Mouse (Mus musculus): ENCODE data around the gene Use1.

Use1 gene

DNA sequence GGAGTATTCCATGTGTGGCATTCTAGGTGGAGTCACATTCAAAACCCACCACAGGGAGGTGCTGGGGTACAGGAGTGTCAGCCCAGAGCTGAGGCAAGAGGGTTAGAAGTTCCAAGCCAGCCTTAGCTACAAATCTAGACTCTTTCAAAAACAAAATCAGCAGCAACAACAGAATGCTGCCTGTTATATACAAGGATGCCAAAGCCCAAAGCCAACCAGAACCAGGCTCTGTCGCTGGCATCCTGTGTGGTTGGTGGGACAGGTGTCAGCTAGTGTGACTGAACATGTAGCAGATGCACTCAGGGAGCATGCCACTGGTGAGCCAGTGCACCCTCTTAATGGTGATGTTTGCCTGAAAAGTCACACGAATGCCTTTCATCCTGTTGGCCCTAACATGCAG, 34.2 kb downstream of the Use1 start:
- in situ Hi-C loops (cut with MboI, MseI) = no loop called here

DNA sequence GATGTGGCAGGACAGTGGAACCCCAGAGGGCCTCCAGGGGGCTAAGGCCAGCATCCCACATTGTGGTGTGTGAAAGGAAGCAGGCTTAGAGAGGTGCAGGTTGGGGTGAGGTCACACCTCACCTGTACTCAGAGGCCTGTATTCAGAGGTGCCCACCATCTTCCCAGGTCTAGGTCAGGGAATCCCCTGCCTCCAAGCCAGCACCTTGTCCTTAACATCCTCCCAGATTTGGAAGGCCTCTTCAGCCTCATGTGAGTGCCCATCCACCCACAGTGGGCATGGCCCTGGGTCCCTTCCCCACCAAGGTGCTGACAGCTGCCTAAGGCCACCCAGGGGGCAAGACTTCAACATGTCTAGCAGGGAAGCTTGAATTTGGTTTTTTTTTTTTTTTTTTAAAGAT, 34.8 kb downstream of the Use1 start:
- in situ Hi-C loops (cut with MboI, MseI) = no loop called here

DNA sequence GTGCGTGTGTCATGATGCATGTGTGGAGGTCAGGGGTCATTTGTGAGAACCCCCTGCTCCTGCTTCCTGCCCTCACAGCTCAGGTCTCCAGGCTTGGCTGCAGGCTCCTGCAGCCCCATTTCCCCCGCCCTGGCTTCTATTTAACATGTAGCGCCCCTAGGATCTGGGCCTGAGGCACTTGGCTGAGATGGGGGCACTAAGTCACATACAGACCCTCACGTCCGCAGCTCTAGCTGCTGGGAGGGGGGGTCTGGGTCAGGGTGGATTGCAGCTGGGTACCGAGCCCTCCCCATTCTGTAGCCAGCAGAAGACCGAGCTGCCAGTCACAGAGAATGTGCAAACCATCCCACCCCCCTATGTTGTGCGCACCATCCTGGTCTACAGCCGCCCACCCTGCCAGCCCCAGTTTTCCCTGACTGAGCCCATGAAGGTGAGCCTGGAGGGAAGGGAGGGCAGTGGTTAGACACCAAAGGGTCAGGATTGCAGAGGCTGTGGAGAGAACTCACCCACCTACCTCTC, 35.9 kb downstream of the Use1 start:
- in situ Hi-C loops (cut with MboI, MseI) = no loop called here

DNA sequence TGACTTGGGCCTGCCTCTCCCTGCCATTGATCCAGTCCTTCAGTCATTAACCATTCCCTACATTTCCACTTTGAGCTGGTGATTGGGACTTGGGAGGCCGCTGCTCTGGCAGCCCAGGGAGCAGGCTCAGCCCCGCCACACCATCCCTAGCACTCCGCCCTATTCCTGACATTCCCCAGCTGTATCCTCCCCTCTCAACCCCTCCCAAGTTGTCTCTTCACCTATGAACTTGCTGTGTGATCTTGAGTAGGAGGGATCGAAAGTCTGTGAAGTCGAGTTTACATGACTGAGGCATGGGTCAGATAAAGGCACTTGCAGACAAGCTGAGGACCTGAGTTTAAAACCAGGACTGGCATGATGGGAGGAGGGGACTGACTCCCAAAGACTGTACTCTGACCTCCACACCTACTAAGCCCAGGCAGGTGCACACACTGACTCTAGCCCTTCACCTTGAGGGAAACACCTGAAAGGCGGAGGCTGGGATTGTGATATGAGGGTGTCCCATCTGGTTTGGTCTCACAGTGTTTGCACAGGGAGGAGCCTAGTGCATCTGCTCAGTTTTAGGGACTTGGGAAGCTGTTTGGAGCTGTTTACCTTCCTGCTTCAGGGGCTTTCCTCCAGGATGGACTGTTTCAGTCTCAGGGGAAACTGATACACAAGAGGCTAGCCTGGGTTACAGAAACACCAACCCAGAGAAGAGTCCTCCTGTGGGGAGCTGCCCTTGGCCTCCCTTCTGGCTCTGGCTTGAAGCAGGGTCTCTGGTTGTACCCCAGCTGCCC, 36.6 kb downstream of the Use1 start:
- in situ Hi-C loops (cut with MboI, MseI) = no loop called here

DNA sequence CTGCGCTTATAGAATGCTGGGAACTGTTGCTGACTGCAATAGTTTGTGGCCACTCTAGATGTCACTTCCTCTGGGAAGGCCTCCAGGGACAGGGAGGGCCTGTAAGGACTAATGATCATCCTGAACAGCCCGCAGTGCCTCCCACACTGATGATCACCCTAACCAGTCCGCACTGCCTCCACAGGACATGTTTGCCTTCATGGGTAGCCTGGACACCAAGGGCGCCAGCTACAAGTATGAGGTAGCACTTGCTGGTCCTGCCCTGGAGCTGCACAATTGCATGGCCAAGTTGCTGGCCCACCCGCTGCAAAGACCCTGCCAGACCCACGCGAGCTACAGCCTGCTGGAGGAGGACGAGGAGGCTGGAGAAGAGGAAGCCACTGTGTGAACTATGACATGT, 37.4 kb downstream of the Use1 start:
- in situ Hi-C loops (cut with MboI, MseI) = no loop called here

DNA sequence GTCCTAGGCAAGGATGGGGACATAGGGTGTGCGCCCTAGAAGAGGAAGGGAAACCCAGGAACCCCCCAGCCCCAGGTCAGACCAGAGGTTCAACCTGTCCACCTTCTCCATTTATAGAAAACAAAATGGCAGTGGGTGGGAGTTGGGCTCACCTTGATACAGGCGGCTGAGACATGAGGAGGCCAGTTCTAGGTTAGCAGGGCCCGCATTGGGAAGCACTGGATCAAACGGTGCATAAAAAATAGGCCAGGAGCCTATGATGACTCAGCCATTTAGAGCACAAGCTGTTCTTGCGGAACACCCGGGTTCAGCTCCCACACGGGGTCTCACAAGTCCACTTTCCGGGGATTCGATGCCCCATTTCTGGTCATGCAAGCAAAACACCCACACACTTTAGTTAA, 38.3 kb downstream of the Use1 start:
- in situ Hi-C loops (cut with MboI, MseI) = loop anchor here in 1 of 2 experiments (5.0 kb wide), 2 partner anchors 33 to 68 kb away; partner anchors contain the start of gene Ocel1

DNA sequence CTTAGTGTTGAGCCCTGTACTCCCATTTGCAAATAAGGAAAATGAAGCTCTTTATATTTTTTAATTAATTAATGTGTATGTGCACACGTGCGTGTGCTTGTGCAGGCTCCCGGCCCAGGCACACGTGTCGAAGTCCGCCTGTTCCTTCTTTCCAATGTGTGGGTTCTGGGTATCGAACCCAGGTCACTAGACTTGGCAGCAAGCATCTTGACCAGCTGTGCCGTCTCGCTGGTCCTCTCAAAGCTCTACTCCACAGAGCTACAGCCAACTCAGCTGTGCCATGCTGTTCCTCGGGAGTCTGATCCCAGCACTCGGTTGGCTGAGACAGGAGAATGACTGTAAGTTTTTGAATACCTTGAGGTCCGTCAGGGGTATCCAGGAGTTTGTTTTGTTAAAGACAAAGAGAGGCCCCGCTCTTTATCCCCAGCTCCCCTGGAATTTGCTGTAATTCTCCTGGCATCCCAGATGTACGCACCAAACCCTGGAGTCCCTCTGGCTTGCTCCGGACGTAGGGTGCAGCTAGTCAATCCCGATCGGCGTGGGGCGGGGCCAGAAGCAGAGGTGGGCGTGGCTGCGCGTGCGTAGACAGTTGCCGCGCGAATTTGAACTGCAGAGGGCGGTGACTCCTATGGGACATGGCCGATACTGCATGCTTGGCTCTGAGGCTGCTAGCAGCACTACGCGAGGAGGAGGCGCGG, 38.9 kb downstream of the Use1 start, which contains the start of gene Ankle1:
Gene Ankle1, plus strand, starts transcription at position 610 of the 698 bp plus-strand sequence.
- in situ Hi-C loops (cut with MboI, MseI) = loop anchor here in 1 of 2 experiments (5.0 kb wide), 2 partner anchors 33 to 68 kb away; partner anchors contain the start of gene Ocel1

DNA sequence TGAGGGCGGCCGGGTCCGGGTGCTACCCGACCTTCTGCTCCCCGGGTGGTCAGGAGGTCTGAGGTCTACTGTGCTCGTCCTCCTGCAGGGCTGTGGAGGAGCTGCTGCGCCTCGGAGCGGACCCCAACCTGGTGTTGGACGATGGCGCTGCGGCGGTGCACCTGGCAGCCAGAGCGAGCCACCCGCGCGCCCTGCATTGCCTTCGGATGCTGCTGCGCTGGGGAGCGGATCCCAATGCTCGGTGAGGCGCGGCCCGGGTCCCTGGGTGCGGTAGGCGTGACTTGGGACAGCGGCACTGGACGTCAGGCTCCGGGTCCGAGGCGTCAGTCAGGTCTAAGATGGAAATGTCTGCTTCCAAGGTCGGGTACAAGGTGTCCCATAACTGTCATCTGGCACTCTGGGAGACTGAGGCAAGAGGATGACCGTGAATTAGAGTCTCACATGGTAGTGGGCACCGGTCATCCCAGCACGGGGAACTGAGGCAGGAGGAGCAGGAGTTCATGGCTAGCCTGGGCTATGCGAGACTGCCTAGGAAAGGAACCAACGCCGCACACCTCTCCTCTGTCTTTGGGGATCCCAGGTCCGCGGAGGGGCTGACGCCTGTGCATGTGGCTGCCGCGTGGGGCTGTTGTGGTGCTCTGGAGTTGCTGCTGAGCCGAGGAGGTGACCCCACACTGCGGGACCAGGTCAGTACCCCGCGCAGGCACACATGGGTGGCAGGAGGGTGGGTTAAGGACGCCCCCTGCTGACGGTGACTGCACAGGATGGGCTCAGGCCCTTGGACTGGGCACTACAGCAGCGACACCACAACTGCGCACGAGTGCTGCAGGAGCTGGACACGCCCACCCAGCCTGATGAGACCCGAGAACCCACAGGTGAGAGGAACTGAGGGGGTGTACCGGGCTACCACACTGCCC, 39.7 kb downstream of the Use1 start:
- in situ Hi-C loops (cut with MboI, MseI) = loop anchor here in 1 of 2 experiments (5.0 kb wide), 2 partner anchors 34 to 69 kb away; partner anchors contain the start of gene Ocel1

DNA sequence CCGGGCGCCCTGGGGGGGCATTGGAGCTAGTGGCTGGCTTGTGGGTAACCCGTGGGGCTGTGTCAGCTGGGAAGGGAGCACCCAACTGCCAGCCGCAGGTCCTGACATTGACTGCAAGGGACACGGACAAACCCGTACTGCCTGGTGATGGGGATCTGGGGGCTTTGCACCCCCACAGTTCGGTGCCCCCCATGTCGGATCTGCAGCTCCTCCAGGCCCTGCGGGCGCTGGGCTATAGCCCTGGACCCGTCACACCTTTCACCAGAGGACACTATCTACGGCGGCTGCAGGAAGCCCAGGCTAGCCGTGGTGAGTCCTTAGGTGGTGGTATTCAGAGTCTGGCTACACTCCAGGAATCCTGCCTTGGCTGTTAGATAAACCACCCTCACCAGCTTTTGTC, 40.8 kb downstream of the Use1 start:
- in situ Hi-C loops (cut with MboI, MseI) = loop anchor here in 1 of 2 experiments (5.0 kb wide), 2 partner anchors 35 to 70 kb away; partner anchors contain the start of gene Ocel1

DNA sequence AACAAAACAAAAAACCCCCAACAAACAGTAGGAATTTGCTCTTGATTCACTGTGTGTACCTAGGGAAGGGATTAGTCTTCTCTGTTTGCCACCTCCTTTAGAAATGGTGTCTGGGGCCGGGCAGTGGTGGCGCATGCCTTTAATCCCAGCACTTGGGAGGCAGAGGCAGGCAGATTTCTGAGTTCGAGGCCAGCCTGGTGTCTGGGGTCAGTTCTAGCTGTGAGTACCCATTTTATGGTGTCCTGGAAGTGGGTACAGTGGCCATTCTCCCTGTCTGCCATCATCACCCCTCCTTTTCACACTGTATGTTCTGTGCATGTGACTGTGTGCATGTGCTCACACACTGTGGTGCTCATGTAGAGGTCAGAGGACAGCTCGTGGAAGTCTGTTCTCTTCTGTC, 41.6 kb downstream of the Use1 start:
- in situ Hi-C loops (cut with MboI, MseI) = loop anchor here in 1 of 2 experiments (5.0 kb wide), 2 partner anchors 36 to 71 kb away; partner anchors contain the start of gene Ocel1

DNA sequence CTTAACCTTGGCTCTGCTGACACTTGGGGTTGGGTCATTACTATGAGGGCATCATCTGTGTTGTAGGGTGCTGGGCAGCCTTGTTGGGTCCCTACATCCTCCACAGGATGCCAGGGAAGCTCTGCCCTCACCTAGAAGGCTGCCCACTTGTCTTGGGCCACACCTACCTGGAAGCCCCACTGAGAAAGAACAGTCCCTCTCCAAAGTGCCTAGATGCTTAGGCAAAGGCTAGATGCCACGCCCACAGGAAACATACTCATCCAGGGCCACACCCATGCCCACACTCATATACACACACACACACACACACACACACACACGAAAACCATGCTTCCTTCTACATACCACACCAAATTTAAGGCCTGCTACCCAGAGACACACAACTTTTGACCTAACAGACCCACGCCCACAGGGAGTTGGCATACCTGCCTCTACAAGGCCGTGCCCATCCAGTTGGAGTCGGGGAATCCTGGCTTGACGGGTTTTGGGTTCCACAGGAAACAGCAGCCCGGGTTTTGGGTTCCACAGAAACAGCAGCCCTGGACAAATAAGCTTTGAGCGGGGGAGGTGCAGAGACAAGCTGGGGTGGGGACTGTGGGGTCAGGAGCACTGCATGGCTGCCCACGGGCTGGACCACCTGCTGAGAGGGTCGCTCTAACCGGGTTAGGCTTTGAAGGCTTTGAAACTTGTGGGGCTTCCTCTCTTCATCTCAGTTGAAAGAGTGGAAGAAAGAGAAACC, 45.1 kb downstream of the Use1 start:
- in situ Hi-C loops (cut with MboI, MseI) = loop anchor here in 1 of 2 experiments (5.0 kb wide), 1 partner anchor 1116 kb away; no protein-coding TSS in a partner anchor
